Mouse (Mus musculus) heart, embryonic 12.5 days (tissue): ENCODE measurements around the gene Mob3c. TPM values are rescaled to one million over a fixed set of nuclear protein-coding genes. Genes with fewer than 3 reads are reported as not detected.
A peak's percentile ranks its signal among the peaks of the same experiment; 100 is the strongest.

Experiments used
- ATAC-seq: fragments of 200-750 bp; cut with Nextera tagmentation; 2 replicates; pipeline ENCODE4 v1.8.0; 2017; ENCODE audit warnings: moderate TSS enrichment, moderate library complexity; ENCODE audit not compliant: insufficient number of reproducible peaks, low FRiP score
- H3K27ac ChIP-seq: fragments of 300-500 bp; sonication (generic); 2 replicates; pipeline ENCODE4 v1.5.1; 2016; ENCODE audit warnings: mild to moderate bottlenecking, moderate library complexity; ENCODE audit not compliant: poor library complexity, severe bottlenecking
- H3K27me3 ChIP-seq: fragments of 300-500 bp; sonication (generic); replicated peaks from 2 replicates; pipeline ENCODE4 v1.6.1; 2016; ENCODE audit warnings: mild to moderate bottlenecking, moderate library complexity
- H3K36me3 ChIP-seq: fragments of 300-500 bp; sonication (generic); 2 replicates; pipeline ENCODE4 v1.6.1; 2016; ENCODE audit warnings: mild to moderate bottlenecking, moderate library complexity
- H3K4me1 ChIP-seq: fragments of 300-500 bp; sonication (generic); replicated peaks from 2 replicates; pipeline ENCODE4 v1.6.1; 2016; ENCODE audit warnings: mild to moderate bottlenecking
- H3K4me2 ChIP-seq: fragments of 300-500 bp; sonication (generic); 2 replicates; pipeline ENCODE4 v1.6.1; 2016; ENCODE audit warnings: mild to moderate bottlenecking, moderate library complexity
- H3K4me3 ChIP-seq: fragments of 300-500 bp; sonication (generic); 2 replicates; pipeline ENCODE4 v1.5.1; 2016; ENCODE audit warnings: mild to moderate bottlenecking
- H3K9ac ChIP-seq: fragments of 300-500 bp; sonication (generic); 2 replicates; pipeline ENCODE4 v1.6.1; 2016; ENCODE audit warnings: mild to moderate bottlenecking, moderate library complexity
- H3K9me3 ChIP-seq: fragments of 300-500 bp; sonication (generic); replicated peaks from 2 replicates; pipeline ENCODE4 v1.6.1; 2016; ENCODE audit warnings: mild to moderate bottlenecking, moderate library complexity
- WGBS: fragments of 180-500 bp; shearing (Covaris S2); methylation state at CpG from one replicate; pipeline ENCODE4 v1.1.7; 2016; 5-methylcytosine and 5-hydroxymethylcytosine counted together
- polyA plus RNA-seq: library from polyadenylated mRNA; unstranded; fragments of >200 nt; fragmentation: Nextera tagmentation; extraction: Ambion mirVana; gene quantifications from 2 replicates; pipeline ENCODE4 v1.2.1, GENCODE M21; 2016

The Mob3c gene
- polyA plus RNA-seq, 1 experiment from 2014 or later, result 6.7 TPM

DNA sequence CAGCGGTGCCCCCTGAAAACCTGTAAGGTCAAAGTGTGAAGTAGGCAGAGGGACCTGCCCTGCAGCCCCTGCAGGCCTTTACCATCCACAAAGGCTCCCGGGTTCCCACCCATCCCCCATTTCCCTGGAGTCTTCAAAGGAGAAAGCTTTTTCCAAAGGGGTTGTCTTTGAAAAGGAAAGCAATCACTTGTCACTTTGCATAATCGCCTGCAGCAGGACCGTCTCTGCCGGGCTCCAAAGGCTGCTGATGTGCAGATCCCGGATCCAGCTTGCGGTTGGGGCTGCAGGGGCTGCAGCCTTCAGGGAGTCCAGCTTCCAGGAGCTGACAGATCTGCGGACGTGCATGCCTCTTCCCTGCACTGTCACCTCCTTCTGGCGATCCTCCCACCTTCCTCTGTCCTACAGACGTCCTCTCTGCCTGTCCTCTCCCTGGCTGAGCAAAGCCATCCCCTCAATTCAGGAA is 50.4 kb downstream of the Mob3c start:
- Histone ChIP-seq H3K27ac (no peak overlapping the region), H3K4me2 (peak overlapping the region; percentile 55), H3K4me1 (peaks cover 11% of the 10 kb centered on the region), H3K4me3 (no peak overlapping the region), H3K9me3 (no peaks in the 10 kb centered on the region), H3K36me3 (peaks cover 30% of the 10 kb centered on the region), H3K27me3 (peaks cover 17% of the 10 kb centered on the region; the same call in 1 of the 2 replicates), H3K9ac (no peak overlapping the region)
- peak; percentile 53; the same call in 1 of the 2 replicates for ATAC-seq
- WGBS, result 6% methylated on average over 11 of the region's 11 CpGs

DNA sequence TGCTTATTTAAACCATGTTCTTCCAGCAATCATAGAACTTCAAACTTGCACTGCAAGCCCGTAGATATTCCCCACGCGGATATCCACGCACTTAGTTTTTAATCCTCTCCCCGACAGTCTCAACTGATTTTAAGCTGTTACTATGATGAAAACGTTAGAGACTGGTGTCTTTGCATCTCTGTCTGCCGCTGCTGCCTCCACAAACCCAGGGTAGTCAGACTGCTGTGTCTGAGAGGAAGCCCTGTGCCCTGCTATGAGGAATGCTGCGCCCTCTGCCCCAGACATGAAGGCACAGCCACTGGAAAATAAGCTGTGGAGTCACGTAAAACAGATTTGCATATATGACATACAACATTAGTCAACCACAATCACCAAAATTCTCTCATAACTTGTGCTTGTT is 50.9 kb downstream of the Mob3c start:
- ATAC-seq, result no peak
- no peak overlapping the region for H3K4me3 ChIP-seq
- peak overlapping the region; percentile 55; the same call in 1 of the 2 replicates for H3K4me2 ChIP-seq
- 48% methylated on average over 9 of the region's 9 CpGs for WGBS
- H3K9ac ChIP-seq, result no peak overlapping the region
- no peaks in the 10 kb centered on the region for H3K9me3 ChIP-seq
- peaks cover 11% of the 10 kb centered on the region for H3K4me1 ChIP-seq
- H3K36me3 ChIP-seq, result peaks cover 26% of the 10 kb centered on the region
- peaks cover 23% of the 10 kb centered on the region; the same call in 1 of the 2 replicates for H3K27me3 ChIP-seq
- no peak overlapping the region for H3K27ac ChIP-seq

- peaks cover 11% of the 10 kb centered on the region for H3K4me1 ChIP-seq
- H3K4me3 ChIP-seq, result no peak overlapping the region
- peaks cover 4% of the 10 kb centered on the region; the same call in 1 of the 2 replicates for H3K36me3 ChIP-seq
- 44% methylated on average over 1 of the region's 1 CpGs for WGBS
- H3K4me2 ChIP-seq, result no peak overlapping the region
- H3K27ac ChIP-seq, result no peak overlapping the region
- H3K27me3 ChIP-seq, result peaks cover 43% of the 10 kb centered on the region
- no peak for ATAC-seq
- no peak overlapping the region for H3K9ac ChIP-seq
- H3K9me3 ChIP-seq, result no peaks in the 10 kb centered on the region
These were observed 53.3 kb downstream of the Mob3c start for GRCm38 (mm10) chr4:115881183-115881582.

DNA sequence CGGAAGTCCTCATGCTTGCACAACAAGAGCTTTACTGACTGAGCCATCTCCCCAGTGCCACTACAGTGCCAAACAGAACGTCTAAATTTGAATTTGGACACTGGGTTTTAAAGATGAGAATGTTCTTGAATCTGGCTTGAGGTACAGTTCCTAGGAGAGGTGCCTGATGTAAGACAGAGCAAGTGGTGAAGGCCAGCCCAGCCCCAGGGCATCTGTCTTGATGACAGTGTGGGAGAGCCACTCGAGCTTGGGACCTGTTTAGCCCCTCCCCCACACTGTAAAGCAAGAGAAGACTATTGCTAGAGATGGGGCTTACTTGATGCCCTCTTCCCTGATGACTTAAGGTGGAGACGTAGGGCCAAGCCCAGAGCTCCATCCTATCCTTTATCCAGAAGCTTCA is 54.3 kb downstream of the Mob3c start:
- H3K4me1 ChIP-seq, result peaks cover 11% of the 10 kb centered on the region
- no peaks in the 10 kb centered on the region for H3K36me3 ChIP-seq
- H3K4me3 ChIP-seq, result no peak overlapping the region
- no peaks in the 10 kb centered on the region for H3K9me3 ChIP-seq
- no peak for ATAC-seq
- no peak overlapping the region for H3K27ac ChIP-seq
- H3K4me2 ChIP-seq, result no peak overlapping the region
- H3K9ac ChIP-seq, result no peak overlapping the region
- WGBS, result 58% methylated on average over 4 of the region's 4 CpGs
- H3K27me3 ChIP-seq, result peaks cover 49% of the 10 kb centered on the region

DNA sequence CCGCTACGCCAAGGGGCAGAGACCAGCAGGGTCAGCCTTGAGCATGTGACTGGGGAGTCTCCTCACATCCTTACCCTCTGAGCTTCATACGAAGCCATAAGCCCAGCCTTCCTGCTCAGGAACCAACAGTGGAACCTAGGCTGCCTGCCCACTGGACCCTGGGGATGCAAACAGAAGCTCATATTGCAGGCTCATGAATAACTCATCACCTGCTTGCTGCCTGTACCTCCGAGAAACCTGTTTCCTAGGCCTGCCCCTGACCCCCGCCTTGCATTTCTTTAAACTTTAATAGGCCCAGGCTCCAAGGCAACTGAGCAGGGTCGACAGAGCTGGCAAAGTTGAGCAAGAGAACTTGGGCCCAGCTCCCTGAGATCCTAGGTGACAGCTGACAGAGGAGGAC is 56.1 kb downstream of the Mob3c start, which contains the start of gene Kncn:
Gene Kncn (plus strand): TSS at position 379 of the 400 bp plus-strand sequence.
- Histone ChIP-seq H3K4me2 (no peak within 1 kb of the TSS), H3K4me3 (no peak within 1 kb of the TSS), H3K9ac (no peak within 1 kb of the TSS), H3K27ac (no peak within 1 kb of the TSS), H3K4me1 (no peaks in the 10 kb centered on the region), H3K27me3 (peaks cover 62% of the 10 kb centered on the region), H3K9me3 (no peaks in the 10 kb centered on the region), H3K36me3 (no peaks in the 10 kb centered on the region)
- 64% methylated on average over 6 of the region's 6 CpGs for WGBS
- no peak for ATAC-seq

Other genes starting within 250 kb of the Mob3c start
- gene Cyp4a32, start 227.1 kb upstream of the Mob3c start, polyA plus RNA-seq, result not detected in 2 replicates
- 0.74 and 1.1 TPM in 2 replicates for gene Cyp4b1, start 180.4 kb upstream of the Mob3c start, polyA plus RNA-seq
- gene Efcab14, start 90.3 kb upstream of the Mob3c start, polyA plus RNA-seq, result 34.2 and 37.4 TPM in 2 replicates
- 0.22 and 0.24 TPM in 2 replicates for gene Tex38, start 47.1 kb upstream of the Mob3c start, polyA plus RNA-seq
- 69.9 and 73.5 TPM in 2 replicates for gene Atpaf1, start 43.3 kb upstream of the Mob3c start, polyA plus RNA-seq
- 20.1 and 21.6 TPM in 2 replicates for gene Mknk1, start 11.1 kb downstream of the Mob3c start, polyA plus RNA-seq
- gene Kncn, start 56.3 kb downstream of the Mob3c start, polyA plus RNA-seq, result not detected in 2 replicates
- not detected in 2 replicates for gene 6430628N08Rik, start 62.6 kb downstream of the Mob3c start, polyA plus RNA-seq
- gene Dmbx1, start 111.8 kb downstream of the Mob3c start, polyA plus RNA-seq, result 0.04 TPM in 1 of 2 replicates, not detected in the other
- gene Faah, start 189.8 kb downstream of the Mob3c start, polyA plus RNA-seq, result 1.3 and 1.5 TPM in 2 replicates
- 24.9 and 28.8 TPM in 2 replicates for gene Nsun4, start 225.8 kb downstream of the Mob3c start, polyA plus RNA-seq
- gene Uqcrh, start 247.0 kb downstream of the Mob3c start, polyA plus RNA-seq, result 868 and 885 TPM in 2 replicates
- gene Lrrc41, start 247.2 kb downstream of the Mob3c start, polyA plus RNA-seq, result 60.2 and 63.3 TPM in 2 replicates